Mouse (Mus musculus) cerebellum, adult 9-10 months (tissue): Measurements from ENCODE around the gene Bsdc1.
"Not testable (repeated sequence)": the region's sequence is repeated elsewhere in the genome, so short reads cannot be mapped to it uniquely, and the experiment has no call there.

Source experiments
- DNase-seq: peaks from one replicate; pipeline ENCODE4 v3.0.0; 2022

The Bsdc1 gene

DNA sequence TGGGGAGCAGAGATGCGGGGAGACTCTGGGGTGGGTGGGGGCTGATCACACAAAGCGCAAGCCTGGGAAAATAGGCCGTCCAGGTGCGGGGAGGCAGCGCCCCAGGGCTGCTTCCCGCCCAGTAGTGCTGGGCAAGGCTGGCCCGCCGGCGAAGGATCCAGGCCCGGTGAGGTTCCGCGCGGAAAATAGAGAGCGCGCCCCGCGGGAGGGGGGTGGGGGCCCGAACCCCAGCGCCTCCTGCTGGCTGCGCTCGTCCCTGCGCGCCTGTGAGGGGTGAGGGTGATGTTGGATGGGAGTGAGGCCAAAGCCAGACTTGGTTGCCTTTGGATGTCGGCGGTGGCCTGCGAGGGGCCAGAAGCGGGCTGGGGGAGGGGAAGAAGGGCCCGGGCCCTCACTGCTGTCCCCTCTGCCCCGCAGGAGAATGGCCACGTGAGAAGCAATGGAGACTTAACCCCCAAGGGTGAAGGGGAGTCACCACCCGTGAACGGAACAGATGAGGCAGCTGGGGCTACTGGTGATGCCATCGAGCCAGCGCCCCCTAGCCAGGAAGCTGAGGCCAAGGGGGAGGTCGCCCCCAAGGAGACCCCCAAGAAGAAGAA lies 53.0 kb downstream of the Bsdc1 start:
- no peak for DNase-seq

DNA sequence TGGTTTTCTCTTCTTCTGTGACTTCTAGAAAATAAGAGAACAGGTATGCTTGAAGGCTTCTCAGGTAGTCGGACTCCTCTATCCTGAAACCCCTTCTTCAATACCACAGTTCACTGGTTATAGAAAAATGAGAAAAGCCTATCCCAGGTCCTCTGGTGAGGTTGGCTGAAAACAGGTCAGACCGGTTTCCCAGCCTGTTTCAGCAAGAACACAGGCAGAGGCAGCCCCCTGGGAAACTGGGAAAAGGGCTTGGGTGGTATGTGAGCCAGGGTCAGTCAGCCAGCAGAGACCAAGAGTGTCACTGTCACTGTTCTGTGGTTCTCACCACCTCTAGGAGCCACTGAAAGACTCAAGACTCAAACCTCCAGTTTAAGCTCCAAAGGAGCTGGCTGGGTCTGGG lies 55.5 kb downstream of the Bsdc1 start:
- no peak for DNase-seq

DNA sequence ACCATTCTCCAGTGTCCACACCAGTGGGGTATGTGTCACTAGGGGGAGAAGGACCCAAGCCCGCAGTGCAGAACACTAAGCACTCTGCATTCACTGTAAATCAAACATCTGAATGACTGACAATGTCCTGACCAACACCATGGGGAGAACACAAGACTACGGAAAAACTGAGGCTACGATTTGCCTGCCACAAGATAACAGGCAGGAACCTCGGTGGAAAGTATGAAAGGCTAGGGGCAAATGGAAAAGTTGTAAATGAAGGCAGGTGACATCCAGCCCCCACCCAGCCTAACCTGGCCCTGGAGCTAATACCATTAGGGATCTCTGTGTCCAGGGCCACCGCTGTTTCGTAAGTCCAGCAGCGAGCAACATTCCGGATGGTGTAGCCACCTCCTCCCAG lies 57.1 kb downstream of the Bsdc1 start:
- no peak for DNase-seq

- DNase-seq = no peak
Measured at GRCm38 (mm10) chr4:129525338-129525737, 64.0 kb downstream of the Bsdc1 start.

GRCm38 (mm10) chr4:129525889-129526288 lies 64.5 kb downstream of the Bsdc1 start:
- DNase-seq = no peak

DNA sequence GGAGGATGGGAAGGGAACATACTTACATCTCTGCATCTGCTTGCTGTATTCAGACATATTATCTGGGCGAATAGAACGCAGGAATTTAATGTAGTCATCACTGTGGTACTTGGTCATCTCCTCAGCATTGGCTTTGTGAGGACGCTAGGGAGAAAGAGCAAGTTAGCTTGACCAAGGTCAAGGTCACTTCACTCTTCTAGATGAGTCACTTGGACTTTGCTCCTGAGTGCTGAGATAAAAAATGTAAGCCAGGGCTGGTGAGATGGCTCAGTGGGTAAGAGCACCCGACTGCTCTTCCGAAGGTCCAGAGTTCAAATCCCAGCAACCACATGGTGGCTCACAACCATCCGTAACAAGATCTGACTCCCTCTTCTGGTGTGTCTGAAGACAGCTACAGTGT lies 67.5 kb downstream of the Bsdc1 start:
- DNase-seq = not testable (repeated sequence)
